Mouse (Mus musculus): ENCODE measurements at regions not wholly inside any gene's neighbourhood (a gene's known extent, or its start where the extent isn't known, plus 50 kb on each side); places are given as distances from the start of the nearest gene placed in this dataset.

DNA sequence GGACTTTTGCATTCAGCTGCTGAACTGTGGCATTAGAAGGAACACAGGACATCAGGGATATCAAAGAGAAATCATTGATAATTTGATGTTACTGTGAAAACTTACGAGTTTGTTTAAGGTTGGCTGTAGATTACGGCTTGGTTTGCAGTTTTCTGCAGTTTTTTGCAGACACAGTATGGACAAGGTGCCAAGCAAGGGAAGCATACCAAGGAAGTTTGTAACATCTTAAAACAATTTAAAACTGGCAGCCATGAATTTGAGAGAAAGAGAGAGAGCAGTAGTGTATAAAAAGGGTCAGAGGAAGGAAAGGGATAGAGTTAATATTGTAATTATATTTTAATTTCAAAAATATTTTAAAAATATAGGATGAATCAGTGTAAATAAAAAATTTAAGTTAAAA, 453.4 kb upstream of the Adamts5 start:
- DNase-seq = no peak
- no peaks in the 10 kb centered on the region for H3K27me3 ChIP-seq (ENCODE audit: control insufficient read depth, insufficient read depth, low read length)
- no peaks in the 10 kb centered on the region for H3K79me2 ChIP-seq (replicated peaks; ENCODE audit: control insufficient read depth, insufficient read depth, low read length)
- intact Hi-C loops (cut with DNase I) = no loop called here
- H3K27ac ChIP-seq = no peak overlapping the region
- H3K4me3 ChIP-seq = no peak overlapping the region
- no peak for TF ChIP-seq CTCF (IDR thresholded peaks at IDR 0.05)
- no peak for TF ChIP-seq POLR2A (IDR thresholded peaks at IDR 0.05; ENCODE audit: insufficient read depth, low read depth, low read length)
- TF ChIP-seq EP300 (IDR thresholded peaks at IDR 0.05; ENCODE audit: insufficient read depth, low read depth, low read length) = no peak
- no peaks in the 10 kb centered on the region for H3K4me1 ChIP-seq (ENCODE audit: control insufficient read depth, insufficient read depth, low read length)
- H3K9ac ChIP-seq (ENCODE audit: low read depth, low read length) = no peak overlapping the region
- H3K36me3 ChIP-seq (ENCODE audit: control insufficient read depth, insufficient read depth, low read length) = no peaks in the 10 kb centered on the region
- 68% methylated on average over 2 of the region's 2 CpGs for WGBS

DNA sequence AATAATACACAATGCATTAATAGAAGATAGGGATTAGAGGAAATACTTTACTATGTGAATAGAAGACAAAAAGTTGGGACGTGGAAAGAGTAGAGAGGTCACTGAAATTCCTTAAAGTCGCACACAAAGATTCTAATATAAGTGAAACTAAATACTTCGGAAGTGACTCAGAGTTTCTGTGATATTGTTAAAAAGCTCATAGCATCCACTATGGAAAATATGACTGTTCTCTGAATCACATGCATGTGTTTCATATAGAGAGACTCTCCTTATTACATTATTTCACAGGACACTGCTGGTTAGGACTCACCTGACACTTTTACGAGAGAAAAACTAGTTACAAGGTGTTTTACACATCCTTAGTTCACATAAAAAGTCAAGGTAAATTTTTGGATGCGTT, 446.1 kb upstream of the Adamts5 start:
- 61% methylated on average over 5 of the region's 5 CpGs for WGBS
- Histone ChIP-seq H3K27ac (no peak overlapping the region), H3K36me3 (ENCODE audit: control insufficient read depth, insufficient read depth, low read length) (no peaks in the 10 kb centered on the region), H3K79me2 (replicated peaks; ENCODE audit: control insufficient read depth, insufficient read depth, low read length) (no peaks in the 10 kb centered on the region), H3K4me1 (ENCODE audit: control insufficient read depth, insufficient read depth, low read length) (no peaks in the 10 kb centered on the region), H3K9ac (ENCODE audit: low read depth, low read length) (no peak overlapping the region), H3K27me3 (ENCODE audit: control insufficient read depth, insufficient read depth, low read length) (no peaks in the 10 kb centered on the region), H3K4me3 (no peak overlapping the region)
- intact Hi-C loops (cut with DNase I) = no loop called here
- DNase-seq = no peak
- TF ChIP-seq EP300 (IDR thresholded peaks at IDR 0.05; ENCODE audit: insufficient read depth, low read depth, low read length) (no peak), POLR2A (IDR thresholded peaks at IDR 0.05; ENCODE audit: insufficient read depth, low read depth, low read length) (no peak), CTCF (IDR thresholded peaks at IDR 0.05) (no peak)

DNA sequence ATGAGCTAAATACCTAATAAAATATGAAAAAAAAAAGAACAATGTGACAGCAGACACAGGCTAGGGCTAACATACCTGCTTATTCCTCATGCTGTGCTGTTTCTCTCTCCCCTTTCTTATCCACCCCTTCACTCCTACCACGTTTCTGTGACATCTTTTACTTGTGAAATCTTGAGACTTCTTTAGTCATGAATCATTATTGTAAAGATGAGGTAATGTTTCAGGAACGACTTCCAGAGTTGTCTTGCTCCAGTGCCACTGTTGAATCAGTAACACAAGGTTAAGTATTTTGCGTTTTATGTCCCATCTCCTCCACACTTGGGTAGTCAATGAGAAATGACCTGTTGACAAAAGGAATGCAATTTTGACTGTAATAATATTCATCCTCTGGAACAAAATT, 445.3 kb upstream of the Adamts5 start:
- no peak for DNase-seq
- no peaks in the 10 kb centered on the region for H3K79me2 ChIP-seq (replicated peaks; ENCODE audit: control insufficient read depth, insufficient read depth, low read length)
- no peaks in the 10 kb centered on the region for H3K4me1 ChIP-seq (ENCODE audit: control insufficient read depth, insufficient read depth, low read length)
- no peak overlapping the region for H3K9ac ChIP-seq (ENCODE audit: low read depth, low read length)
- no peaks in the 10 kb centered on the region for H3K27me3 ChIP-seq (ENCODE audit: control insufficient read depth, insufficient read depth, low read length)
- no peak overlapping the region for H3K27ac ChIP-seq
- intact Hi-C loops (cut with DNase I) = no loop called here
- H3K36me3 ChIP-seq (ENCODE audit: control insufficient read depth, insufficient read depth, low read length) = no peaks in the 10 kb centered on the region
- TF ChIP-seq POLR2A (IDR thresholded peaks at IDR 0.05; ENCODE audit: insufficient read depth, low read depth, low read length) (no peak), EP300 (IDR thresholded peaks at IDR 0.05; ENCODE audit: insufficient read depth, low read depth, low read length) (no peak), CTCF (IDR thresholded peaks at IDR 0.05) (no peak)
- 50% methylated on average over 3 of the region's 3 CpGs for WGBS
- no peak overlapping the region for H3K4me3 ChIP-seq

DNA sequence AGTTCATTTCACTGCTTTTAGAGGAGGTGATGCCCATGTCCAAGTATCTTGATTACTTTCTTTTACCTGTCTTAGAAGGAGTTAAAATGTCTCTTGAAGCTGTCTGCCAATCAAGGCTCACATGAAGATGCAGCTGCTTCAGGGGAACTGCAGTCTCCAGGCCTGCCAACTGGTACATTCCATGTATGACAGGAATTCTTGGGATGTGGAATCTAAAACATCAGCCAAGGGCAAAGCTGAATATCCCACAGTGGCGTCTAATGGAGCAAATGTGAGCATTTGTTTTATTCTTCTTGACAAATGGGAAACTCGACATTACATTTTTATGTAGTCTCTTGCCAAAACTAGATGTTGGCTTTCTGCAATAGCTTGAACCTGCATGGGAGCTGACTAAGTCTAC, 438.7 kb upstream of the Adamts5 start:
- DNase-seq = peak in 1 of 2 experiments; percentile 3
- no peak overlapping the region for H3K27ac ChIP-seq
- 45% methylated on average over 2 of the region's 2 CpGs for WGBS

DNA sequence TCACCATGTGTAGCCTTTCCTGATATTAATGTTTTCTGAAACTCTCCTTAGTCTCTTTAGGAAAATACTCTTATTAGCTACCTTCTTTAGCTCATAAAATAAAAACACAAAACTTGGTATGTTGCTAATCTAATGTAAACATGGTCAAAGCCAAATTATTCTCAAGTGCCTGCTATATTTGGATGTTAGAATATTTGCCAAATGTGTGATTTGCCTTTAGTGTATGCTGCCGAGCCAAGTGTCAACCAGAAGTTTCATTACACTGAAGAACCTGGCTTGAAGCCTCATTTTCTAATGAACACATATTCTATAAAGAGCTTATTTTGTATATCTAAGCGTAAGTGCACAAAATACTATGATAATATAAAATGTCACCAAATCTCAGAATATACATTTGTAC, 423.8 kb upstream of the Adamts5 start:
- intact Hi-C loops (cut with DNase I) = no loop called here
- Histone ChIP-seq H3K79me2 (replicated peaks; ENCODE audit: control insufficient read depth, insufficient read depth, low read length) (no peaks in the 10 kb centered on the region), H3K4me3 (no peak overlapping the region), H3K4me1 (ENCODE audit: control insufficient read depth, insufficient read depth, low read length) (no peaks in the 10 kb centered on the region; the same call in 1 of the 2 replicates), H3K9ac (ENCODE audit: low read depth, low read length) (no peak overlapping the region), H3K27me3 (ENCODE audit: control insufficient read depth, insufficient read depth, low read length) (no peaks in the 10 kb centered on the region), H3K27ac (no peak overlapping the region), H3K36me3 (ENCODE audit: control insufficient read depth, insufficient read depth, low read length) (no peaks in the 10 kb centered on the region)
- 37% methylated on average over 2 of the region's 2 CpGs for WGBS
- TF ChIP-seq EP300 (IDR thresholded peaks at IDR 0.05; ENCODE audit: insufficient read depth, low read depth, low read length) = no peak
- no peak for TF ChIP-seq CTCF (IDR thresholded peaks at IDR 0.05)
- no peak for TF ChIP-seq POLR2A (IDR thresholded peaks at IDR 0.05; ENCODE audit: insufficient read depth, low read depth, low read length)
- DNase-seq = no peak

More for the DNA sequence above, 438.7 kb upstream of the Adamts5 start:
- intact Hi-C loops (cut with DNase I) = no loop called here
- Histone ChIP-seq H3K9ac (ENCODE audit: low read depth, low read length) (no peak overlapping the region), H3K27me3 (ENCODE audit: control insufficient read depth, insufficient read depth, low read length) (no peaks in the 10 kb centered on the region), H3K4me3 (no peak overlapping the region), H3K79me2 (replicated peaks; ENCODE audit: control insufficient read depth, insufficient read depth, low read length) (no peaks in the 10 kb centered on the region), H3K36me3 (ENCODE audit: control insufficient read depth, insufficient read depth, low read length) (no peaks in the 10 kb centered on the region), H3K4me1 (ENCODE audit: control insufficient read depth, insufficient read depth, low read length) (no peaks in the 10 kb centered on the region)
- TF ChIP-seq CTCF (IDR thresholded peaks at IDR 0.05) = no peak
- TF ChIP-seq EP300 (IDR thresholded peaks at IDR 0.05; ENCODE audit: insufficient read depth, low read depth, low read length) = no peak
- TF ChIP-seq POLR2A (IDR thresholded peaks at IDR 0.05; ENCODE audit: insufficient read depth, low read depth, low read length) = no peak

DNA sequence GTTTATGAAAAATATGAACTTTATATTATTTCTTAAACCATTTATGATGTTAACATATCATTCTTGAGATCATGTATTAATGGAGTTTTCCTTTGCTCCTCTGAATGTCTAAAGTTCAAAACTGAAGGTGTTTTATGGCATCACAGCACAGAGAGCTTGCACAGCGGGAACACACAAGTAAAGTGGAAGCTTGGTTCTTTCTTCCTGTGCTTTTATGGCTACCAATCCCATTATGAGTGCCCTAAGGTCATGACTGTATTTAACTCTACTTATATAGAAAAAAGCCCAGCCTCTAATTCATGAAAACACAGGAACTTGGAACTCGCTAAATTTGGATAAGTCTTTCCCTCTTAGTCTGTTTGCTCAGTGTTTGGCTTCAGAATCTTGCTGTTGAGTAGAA, 417.3 kb upstream of the Adamts5 start:
- intact Hi-C loops (cut with DNase I) = no loop called here
- H3K4me3 ChIP-seq = no peak overlapping the region
- DNase-seq = no peak
- no peaks in the 10 kb centered on the region for H3K4me1 ChIP-seq (ENCODE audit: control insufficient read depth, insufficient read depth, low read length)
- H3K9ac ChIP-seq (ENCODE audit: low read depth, low read length) = no peak overlapping the region
- no peaks in the 10 kb centered on the region for H3K27me3 ChIP-seq (ENCODE audit: control insufficient read depth, insufficient read depth, low read length)
- H3K27ac ChIP-seq = no peak overlapping the region
- no peaks in the 10 kb centered on the region for H3K36me3 ChIP-seq (ENCODE audit: control insufficient read depth, insufficient read depth, low read length)
- WGBS = 79% methylated on average over 2 of the region's 2 CpGs
- no peaks in the 10 kb centered on the region for H3K79me2 ChIP-seq (replicated peaks; ENCODE audit: control insufficient read depth, insufficient read depth, low read length)
- TF ChIP-seq EP300 (IDR thresholded peaks at IDR 0.05; ENCODE audit: insufficient read depth, low read depth, low read length) (no peak), POLR2A (IDR thresholded peaks at IDR 0.05; ENCODE audit: insufficient read depth, low read depth, low read length) (no peak), CTCF (IDR thresholded peaks at IDR 0.05) (no peak)

All from heart, adult 2 months (tissue).